Mouse (Mus musculus) kidney, adult 2 months (tissue): ENCODE measurements around the gene Mdga1.

Experiments used
- CTCF ChIP-seq: fragments of 200-500 bp; conservative IDR thresholded peaks from 2 replicates; pipeline ENCODE4 v1.5.1; 2011; ENCODE audit warnings: low read depth, mild to moderate bottlenecking, control low read depth, low read length, moderate library complexity, mixed read lengths; ENCODE audit not compliant: insufficient read depth, insufficient read length
- POLR2A ChIP-seq: fragments of 200-500 bp; IDR thresholded peaks from one replicate; pipeline ENCODE4 v1.6.1; 2011; ENCODE audit warnings: low read depth, low read length, control low read depth

- TF ChIP-seq POLR2A (no peak), CTCF (no peak)
Observed at GRCm38 (mm10) chr17:29838029-29838428, 131.9 kb downstream of the Mdga1 start.
